Mouse (Mus musculus) CD4-positive, CD25-positive, alpha-beta regulatory T cell, adult 9 weeks (primary cell): ENCODE measurements around the gene Yif1b. TPM values are rescaled to one million over a fixed set of nuclear protein-coding genes. Genes with fewer than 3 reads are reported as not detected.

ENCODE experiments used
- polyA plus RNA-seq: library from polyadenylated mRNA; unstranded; fragments of 100-300 nt; shearing (Covaris generic); gene quantifications from one replicate; pipeline ENCODE4 v1.2.1, GENCODE M21; 2017

The Yif1b gene
- 75.7 TPM for polyA plus RNA-seq

DNA sequence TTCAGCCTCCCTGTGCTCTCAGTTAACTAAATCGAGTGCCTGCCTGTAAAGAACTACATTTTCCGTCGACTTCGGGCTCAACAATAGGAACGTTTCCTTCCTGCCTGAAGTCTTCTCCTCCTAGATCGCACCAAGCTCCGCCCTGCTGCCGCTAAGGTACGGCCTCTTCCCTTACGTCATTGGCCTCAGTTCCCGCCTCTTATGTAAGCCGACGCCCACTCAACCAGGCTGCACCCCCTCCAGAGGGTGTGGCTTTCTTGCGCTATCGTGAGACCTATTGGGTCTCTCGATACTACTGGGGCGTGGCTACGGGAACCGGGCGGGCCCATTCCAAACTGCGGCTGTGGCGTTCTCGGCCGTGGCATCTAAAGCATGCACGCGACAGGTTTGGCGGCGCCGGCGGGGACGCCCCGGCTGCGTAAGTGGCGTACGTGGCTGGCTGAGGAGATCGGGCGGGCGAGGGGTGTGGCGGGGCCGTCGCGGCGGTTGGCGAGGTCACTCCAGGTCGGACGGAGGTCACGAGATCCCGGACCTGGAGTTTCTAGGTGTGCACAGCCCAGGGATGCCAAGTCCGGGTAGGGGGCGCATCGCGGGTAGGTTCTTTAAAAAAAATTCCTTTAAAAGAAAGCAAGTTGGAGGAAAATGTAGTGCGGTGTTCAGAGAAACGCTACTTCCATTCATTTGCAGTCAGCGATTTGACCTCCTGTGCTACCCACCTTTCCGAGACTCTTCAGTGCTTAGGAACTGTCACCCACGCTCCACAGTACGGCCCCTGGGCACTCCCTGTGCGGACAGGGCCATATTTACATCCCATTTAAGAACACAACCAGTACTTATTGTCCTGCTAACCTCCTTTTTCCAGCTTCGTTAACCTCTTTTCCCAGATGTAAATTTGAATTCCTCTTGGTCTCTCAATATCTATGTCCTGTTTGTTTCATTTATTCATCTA lies at the start of gene Yif1b:
TSS of gene Yif1b (plus strand) at position 311 of the 949 bp plus-strand sequence.

DNA sequence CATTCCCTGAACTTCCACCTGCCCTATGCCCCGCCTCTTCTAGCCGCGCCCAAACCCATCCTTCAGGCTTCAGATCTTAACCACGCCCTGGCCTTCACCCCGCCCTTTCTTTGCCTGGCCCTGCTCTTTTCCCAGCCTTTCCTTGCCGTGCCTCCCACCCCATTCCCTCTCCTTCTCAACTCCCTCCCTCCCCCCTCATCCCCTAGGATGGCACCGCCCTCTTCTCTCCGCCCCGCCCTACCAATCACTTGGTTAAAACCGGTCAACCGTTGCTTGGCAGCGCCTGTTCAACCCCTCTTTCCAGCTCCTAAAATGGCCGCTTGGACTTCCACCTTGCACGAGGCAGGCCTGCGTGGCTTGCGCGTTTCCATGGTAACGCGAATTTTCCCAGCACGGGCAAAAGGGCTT lies 24.4 kb upstream of the Yif1b start, which contains the start of gene Catsperg1:
TSS of gene Catsperg1 (minus strand) at position 361 of the 408 bp plus-strand sequence.

DNA sequence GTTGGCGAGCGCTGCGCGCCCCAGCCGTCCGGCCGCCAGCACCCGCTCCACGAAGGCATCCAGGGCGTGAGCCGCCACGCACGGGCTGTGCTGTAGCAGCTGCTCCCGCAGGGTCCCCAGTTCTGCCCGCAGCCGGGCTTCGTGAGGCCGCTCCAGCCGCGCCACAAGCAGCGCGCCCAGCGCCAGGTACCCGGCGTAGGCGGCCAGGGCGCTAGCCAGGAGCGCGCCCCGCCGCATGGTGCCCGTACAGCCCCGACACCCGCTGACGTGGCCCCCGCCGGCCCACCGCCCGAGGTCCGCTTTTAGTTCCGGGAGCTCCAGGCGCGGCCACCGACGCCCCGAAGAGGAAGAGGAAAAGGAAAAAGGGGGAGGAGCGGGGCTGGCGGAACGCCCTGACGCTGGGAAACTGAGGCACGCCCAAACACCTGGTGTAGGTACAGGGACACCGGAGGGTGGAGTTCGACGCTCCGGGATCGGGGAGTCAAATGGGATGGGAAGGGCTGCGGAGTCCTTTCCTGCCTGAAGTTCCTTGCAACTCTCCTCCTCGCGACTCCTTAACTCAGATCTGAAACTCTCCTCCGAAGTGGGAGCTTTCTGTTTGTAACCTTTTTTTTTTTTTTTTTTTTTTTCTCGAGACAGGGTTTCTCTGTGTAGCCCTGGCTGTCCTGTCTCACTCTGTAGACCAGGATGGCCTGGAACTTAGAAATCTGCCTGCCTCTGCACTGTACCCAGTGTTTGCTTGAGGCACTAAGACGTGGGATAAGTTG lies 5.7 kb upstream of the Yif1b start, which contains the start of gene Kcnk6:
TSS of gene Kcnk6 (minus strand) at position 269 of the 767 bp plus-strand sequence.

DNA sequence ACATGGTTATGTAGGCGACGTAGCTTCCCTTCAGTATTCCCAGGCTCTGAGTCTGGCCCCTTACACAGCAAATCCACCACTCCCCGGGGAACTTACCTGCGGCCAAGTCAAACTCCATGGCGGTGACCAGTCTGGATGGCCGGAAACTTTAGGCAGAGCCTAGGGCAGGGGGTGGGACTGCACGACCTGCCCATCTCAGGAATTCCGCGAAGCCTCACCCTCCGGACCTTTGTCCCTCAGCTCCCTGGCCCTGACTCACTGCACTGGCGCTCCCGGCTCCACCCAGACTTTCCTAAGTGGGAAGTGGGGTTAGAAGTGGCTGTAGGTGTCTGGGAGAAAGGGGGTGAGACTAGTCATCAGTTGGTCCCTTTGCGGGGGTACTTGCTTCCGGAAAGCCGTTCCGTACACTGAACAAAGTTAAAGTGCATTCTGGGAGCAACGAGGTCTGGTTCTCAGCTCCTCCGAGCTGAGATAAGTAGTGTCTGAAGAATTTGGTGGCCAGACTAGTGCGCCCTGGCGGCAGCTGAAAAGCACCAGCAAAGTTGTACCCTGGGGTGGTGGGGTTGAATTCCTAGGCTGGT lies 10.2 kb downstream of the Yif1b start, which contains the start of gene 2200002D01Rik:
TSS of gene 2200002D01Rik (minus strand) at position 206 of the 581 bp plus-strand sequence.

DNA sequence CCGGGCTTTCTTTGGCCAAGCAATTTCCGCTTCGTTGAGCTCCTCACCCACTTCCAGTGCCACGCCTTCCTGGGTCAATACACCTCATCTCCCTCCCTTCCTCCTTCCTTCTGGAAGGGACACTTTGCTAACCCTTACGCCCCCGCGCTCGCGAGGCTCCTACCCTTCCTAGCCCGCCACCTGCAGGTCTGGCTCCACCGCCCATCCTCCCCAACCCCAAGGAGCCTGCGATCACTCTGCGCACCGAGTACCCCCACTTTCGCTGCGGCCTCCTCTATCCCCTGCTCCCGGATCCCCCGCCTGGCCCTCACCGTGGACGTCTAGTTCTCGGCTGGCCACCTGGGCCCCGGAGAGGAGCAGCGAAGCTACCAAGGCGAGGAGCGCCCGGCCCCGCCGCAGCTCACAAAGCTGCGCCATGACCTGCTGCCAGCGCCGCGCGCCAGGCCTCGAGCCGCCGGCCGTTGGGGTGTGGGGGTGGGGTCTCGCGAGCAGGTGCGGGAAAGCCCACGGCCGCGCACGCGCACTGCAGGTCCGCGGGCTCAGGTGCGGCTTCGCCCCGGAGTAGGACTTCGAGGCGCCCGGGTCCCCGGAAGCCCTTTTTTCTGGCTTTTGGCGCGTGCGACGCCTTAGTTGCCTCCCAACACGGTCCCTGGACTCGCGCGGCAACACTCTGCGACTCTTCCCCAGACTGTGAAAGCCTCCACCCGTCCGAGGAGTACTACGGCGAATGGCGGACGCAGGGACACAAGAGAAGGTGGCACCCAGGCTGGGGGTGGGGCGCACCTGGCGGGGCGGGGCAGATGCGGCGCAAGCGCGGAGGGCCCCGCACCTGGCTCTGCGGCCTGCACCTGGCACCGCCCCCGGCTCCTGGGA lies 43.3 kb downstream of the Yif1b start, which contains the start of gene Spint2:
TSS of gene Spint2 (minus strand) at position 712 of the 873 bp plus-strand sequence.

DNA sequence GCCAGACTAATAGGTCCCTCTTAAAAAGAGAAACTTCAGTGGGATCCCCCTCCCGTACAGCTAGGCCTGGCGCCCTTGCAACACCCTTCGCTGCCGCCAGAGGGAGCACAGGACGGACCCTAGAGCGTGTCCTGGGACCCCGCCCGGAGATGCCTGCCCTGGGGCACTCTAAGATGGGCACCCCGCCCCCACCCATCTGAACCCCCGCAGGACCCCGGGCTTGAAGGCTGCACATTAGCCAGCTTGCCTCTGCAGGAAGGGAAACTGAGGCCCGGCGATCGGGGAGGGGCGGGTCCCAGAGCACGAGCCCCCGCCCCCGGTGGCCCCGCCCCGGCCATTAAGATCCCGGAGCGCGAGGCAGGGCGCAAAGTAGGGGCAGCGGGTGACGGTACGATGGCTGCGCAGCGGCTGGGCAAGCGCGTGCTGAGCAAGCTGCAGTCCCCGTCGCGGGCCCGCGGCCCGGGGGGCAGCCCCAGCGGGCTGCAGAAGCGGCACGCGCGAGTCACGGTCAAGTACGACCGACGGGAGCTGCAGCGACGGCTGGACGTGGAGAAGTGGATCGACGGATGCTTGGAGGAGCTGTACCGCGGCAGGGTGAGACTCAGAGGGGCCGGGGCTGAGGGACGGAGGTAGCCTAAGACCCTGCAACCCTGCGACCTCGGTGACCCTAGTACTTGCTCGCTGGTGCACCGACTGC lies 51.0 kb downstream of the Yif1b start, which contains the start of gene Ppp1r14a:
TSS of gene Ppp1r14a (plus strand) at position 367 of the 697 bp plus-strand sequence.

Other genes with a start within 250 kb of the Yif1b start
- 0.06 TPM for gene Ryr1, start 113.2 kb upstream of the Yif1b start, polyA plus RNA-seq
- gene Rasgrp4, start 103.5 kb upstream of the Yif1b start, polyA plus RNA-seq, result 0.73 TPM
- gene Fam98c, start 82.1 kb upstream of the Yif1b start, polyA plus RNA-seq, result 8.6 TPM
- gene Ggn, start 68.1 kb upstream of the Yif1b start, polyA plus RNA-seq, result 0.25 TPM
- 0.19 TPM for gene Spred3, start 67.9 kb upstream of the Yif1b start, polyA plus RNA-seq
- gene Psmd8, start 57.6 kb upstream of the Yif1b start, polyA plus RNA-seq, result 239 TPM
- 1.0 TPM for gene Catsperg1, start 24.3 kb upstream of the Yif1b start, polyA plus RNA-seq
- 1.0 TPM for gene Kcnk6, start 5.8 kb upstream of the Yif1b start, polyA plus RNA-seq
- gene 2200002D01Rik, start 10.1 kb downstream of the Yif1b start, polyA plus RNA-seq, result 2.2 TPM
- 49.7 TPM for gene Spint2, start 43.6 kb downstream of the Yif1b start, polyA plus RNA-seq
- gene Ppp1r14a, start 51.0 kb downstream of the Yif1b start, polyA plus RNA-seq, result not detected
- not detected for gene Dpf1, start 65.6 kb downstream of the Yif1b start, polyA plus RNA-seq